Mouse (Mus musculus) lung, postnatal 0 days (tissue): ENCODE results near the gene Itpkc.

Experiments
- CTCF ChIP-seq: IDR thresholded peaks from 2 replicates; pipeline ENCODE4 v1.5.1; 2016; ENCODE audit warnings: antibody characterized with exemption, mild to moderate bottlenecking
- EP300 ChIP-seq: IDR thresholded peaks from 2 replicates; pipeline ENCODE4 v1.6.1; 2016; ENCODE audit warnings: antibody characterized with exemption, mild to moderate bottlenecking, control low read depth

DNA sequence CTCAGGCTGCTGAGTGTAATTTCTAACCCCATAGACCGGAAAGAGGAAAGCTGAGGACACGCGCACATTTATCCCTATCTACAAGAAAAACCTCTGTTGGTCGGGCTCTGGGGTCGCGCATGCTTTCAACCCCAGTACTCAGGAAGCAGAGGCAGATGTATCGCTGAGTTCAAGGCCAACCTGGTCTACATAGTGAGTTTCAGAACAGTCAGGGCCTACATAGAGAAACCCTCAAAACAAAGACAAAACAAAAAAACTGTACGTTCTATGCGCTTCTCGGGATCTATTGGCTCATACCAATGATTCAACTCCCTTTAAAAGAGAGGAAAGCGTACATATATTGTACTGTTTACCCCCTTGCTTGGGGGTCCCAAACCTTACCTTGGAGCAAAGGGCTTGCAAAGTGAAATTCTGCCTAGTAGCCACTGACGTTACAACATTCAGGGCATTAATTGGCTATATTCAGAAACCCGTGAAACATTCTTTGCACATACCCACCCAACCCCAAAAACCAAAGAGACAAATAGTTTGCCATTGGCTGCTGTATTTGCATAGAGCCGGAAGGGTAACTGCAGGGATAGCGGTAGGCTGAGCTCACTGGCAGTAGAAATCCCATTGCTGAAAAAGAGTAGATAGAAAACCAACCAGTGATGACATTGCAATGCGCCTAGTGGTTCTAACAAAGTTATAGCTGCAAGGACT, 49.1 kb downstream of the Itpkc start:
- no peak for TF ChIP-seq CTCF
- TF ChIP-seq EP300: no peak; the same call in 1 of the 2 replicates
